Mouse (Mus musculus) ovary, adult 18-20 months (tissue): Measurements from ENCODE around the gene Islr.
A peak's percentile ranks its signal among the peaks of the same experiment; 100 is the strongest.

Experiments
- DNase-seq: peaks from one replicate; pipeline ENCODE4 v3.0.0; 2022; ENCODE audit warnings: low spot score, mixed read lengths

Gene Islr

DNA sequence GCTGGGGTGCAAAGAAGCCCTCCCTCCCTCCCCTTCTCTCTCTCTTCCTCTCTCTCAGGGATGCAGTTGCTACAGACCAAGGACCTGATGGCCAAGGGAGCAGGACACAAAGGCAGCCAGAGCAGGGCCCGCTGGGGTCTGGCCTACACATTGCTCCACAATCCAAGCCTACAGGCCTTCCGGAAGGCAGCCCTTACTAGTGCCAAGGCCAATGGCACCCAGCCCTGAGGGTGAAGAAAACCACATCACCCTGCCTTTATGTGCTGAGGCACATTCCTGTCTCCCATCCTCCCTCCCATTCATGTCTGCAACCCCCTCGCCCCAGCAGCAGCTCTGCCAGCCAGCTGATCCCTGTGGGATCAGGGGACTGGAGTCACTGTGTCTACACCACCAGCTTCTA is 51.0 kb downstream of the Islr start:
- no peak for DNase-seq

DNA sequence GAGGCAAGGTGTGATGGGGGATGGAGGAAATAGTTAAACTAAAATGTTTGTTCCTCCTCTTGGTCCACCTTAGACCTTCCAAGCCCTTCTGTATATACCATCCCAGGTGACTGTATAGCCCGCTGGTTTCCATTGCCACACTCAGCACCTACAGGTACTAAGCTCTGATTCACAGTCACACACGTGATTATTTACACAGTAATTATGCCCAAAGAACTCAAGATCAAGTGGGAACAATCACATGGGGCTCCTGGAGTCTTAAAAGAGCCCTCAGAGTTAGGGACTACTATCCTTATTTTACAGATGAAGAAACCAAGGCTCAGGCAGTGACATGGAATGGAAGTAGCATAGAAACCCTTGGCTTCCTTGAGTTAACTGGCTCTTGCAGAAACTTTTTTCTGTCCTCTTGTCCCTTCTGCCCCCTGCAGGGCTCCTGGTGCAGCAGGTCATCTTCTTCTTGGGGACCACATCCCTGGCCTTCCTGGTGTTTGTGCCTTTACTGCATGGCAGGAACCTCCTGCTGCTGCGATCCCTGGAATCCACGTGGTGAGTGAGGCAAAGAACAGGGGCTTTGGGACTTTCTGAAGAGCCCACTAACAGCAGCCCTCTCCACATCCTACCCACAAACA is 53.3 kb downstream of the Islr start:
- no peak for DNase-seq

- DNase-seq: no peak
Measured at GRCm38 (mm10) chr9:58148806-58149205, 55.3 kb downstream of the Islr start.

DNA sequence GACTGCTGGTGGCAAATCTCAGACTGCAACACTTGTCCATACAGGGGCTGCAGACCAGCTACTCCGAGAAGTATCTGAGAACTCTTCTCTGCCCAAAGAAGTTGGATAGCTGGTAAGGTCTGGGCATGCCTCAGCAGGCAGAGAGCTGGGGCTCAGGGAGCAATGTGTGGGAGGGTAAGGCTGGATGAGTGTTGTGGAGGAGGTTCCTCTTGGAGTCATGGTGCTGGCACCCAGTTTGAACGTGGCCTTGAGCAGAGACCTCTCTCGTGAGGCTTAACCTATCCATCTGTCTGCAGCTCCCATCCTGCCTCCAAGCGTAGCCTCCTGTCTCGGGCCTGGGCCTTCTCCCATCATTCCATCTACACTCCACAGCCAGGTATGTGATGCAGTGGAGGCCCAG is 58.7 kb downstream of the Islr start:
- DNase-seq: peak; percentile 59

DNA sequence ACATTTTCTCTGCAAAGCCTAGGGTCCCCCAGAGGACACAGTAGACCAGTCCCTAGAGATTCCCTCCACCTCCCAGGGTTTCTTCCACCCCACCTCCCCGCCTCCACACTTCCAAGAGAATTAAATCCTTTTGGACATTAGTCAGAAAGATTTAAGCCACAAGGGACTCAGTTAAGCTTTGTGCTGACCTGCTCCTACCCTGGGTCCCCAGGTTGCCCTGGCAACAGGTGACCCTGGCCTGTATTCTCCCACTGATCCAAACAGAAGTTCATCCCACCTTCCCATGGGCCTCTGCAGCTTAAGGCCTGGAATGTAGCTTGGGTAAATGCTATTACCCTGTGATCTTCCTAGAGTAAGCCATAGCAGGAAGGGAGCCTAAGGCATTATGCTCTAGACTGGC is 59.4 kb downstream of the Islr start:
- DNase-seq: no peak

DNA sequence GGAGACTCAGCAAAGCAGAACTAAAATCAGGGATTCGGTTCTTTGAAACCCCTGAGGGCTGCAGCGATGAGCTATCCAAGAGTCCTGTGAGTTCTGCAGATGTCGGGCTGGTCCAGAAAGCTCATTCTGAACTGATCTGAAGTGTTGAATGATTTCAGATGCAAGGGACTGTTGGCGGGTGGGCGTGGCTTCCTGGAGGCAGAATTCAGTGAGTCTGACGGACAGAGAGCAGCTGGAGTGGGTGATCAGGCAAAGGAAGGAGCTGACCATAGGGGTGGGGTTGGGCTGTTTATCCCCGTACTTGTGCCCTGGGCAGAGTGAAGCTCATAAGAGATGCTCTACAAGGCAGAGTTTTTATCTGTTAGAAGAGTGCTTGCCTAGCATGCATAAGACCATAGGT is 60.7 kb downstream of the Islr start:
- no peak for DNase-seq

DNA sequence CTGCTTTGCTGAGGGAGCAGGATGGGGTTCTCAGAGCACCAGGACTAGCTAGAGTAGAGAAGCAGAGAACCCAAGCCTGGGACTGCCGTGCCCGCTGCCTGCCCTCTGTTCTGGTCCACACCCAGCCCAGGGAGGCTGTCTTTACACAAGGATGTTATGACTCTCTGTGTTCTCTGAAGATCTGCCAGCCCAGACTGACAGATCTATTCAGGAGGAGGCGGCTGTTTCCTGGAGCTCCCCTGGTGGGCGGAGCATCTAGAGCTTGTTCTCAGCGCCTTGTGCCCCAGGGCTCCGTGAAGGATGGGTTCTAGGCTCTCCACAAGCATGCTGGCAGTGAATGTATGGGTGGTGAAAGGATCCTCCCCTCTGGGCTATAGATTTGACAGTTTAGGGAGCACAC is 64.2 kb downstream of the Islr start:
- DNase-seq: peak; percentile 66

DNA sequence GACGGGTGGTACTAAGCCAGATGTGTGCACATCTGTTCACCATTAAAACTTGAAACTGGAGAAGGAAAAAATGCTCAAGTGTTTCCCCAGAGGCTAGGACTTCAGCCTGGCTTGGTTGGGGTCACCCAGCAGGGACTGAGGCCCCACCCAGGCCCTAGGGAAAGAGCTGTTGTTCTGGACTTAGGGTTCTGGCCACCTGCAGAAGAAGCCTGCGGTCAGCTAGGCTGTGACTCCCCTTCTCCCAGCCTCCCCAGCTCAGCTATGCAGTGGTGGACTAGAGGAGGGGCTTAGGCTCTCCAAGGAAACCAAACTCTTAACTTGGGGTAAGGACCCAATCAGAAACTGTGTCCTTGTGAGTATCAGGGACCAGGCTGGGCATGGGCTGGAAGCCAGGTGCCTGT is 68.2 kb downstream of the Islr start:
- DNase-seq: peak; percentile 72

DNA sequence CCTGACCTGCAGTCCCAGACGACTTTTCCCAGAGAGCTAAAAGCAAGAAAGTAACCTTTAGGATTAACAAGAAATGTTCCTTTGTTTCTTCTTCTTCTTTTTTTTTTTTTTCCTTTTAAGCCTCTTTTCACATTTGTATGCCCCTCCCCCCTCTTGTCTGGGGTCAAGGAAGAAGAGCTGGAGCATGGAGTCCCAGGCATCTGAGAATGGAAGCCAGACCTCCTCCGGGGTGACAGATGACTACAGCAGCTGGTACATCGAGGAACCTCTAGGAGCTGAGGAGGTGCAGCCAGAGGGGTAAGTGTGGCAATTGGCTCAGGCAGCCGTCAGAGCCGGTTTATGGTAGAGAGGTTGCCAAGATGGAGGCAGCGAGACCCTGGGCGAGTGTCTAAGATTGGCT is 69.2 kb downstream of the Islr start:
- no peak for DNase-seq

DNA sequence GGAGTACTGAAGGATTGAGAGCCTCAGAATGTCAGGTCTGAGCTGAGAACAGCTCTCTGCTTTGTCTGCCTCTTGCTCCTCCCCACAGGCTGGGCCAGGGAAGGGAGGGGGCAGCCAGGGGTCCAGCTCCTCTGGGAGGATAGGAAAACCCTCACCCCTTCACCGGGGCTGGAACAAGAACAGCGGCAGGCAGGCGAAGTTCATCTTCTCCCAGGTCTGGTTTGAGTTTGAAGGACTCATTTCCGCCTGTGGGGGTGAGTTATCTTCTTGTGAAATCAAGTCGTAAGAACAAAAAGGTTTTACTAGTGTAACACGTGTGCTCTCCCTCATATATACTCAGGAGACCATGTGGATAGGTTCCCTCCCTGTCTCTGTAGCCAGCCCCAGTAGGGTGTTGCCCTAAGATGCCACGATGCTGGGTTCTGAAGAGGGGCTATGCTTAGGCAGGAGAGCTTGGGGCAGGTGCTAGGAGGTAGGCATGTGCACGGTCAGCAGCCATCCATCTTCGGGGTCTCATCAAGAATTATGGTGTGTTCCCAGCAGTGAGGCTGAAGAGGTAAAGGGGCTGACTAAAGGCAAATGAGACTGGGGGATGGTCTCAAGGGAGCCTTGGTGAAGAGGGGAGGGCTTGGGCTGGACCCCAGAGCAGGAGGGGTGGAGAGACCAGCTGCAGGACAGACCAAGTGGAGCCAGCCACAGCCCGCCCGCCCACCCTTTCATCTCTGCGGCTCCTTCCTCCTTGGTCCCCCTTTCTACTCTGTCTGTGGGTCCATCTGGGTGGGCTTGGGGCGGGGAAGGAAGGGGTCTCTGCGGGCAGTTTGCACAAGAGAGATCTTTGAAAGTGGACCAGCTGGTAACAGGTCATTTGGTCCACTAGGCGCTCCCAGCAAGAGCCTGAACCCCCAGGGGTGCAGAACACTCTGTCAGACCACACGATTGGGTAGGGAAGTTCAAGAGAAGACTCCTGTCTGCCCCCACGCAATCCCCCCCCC is 69.9 kb downstream of the Islr start:
- no peak for DNase-seq

DNA sequence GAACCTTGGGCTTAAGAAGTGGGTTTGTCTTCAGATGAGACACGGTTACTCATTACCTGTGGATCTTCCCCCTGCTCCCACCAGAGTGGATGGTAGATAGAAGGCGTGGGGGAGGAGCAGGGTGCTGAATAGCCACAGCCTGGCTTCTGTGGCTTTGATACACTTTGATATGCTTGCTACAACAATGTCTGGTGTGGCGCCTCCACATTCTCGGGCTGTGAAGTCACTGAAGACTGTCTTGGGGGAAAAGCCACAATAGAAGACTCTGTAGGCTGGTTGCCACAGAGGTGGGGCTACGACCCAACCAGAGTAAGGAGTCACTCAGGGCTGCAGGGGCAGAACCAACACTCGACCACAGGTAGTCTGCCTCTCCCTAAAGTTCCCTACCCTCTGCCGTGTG is 72.4 kb downstream of the Islr start:
- no peak for DNase-seq

DNA sequence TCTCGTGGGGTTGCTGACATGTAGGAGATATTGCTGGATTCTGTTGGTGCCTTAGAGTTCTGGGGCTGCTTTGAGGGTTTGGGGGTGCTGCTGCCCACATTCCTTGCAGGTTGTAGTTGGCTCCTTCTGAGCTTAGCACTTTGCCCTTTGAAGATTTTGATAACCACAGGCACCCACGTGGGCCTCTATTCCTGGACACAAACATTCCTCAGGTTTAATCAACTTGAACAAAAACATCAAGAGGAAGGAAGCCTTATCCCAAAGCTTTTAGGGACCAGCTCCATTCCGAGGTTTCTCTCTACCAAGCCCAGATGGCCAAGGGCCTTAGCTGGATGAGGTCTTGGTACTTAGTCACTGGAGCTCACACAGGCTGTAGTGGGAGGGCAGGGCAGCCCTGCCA is 73.2 kb downstream of the Islr start:
- no peak for DNase-seq

DNA sequence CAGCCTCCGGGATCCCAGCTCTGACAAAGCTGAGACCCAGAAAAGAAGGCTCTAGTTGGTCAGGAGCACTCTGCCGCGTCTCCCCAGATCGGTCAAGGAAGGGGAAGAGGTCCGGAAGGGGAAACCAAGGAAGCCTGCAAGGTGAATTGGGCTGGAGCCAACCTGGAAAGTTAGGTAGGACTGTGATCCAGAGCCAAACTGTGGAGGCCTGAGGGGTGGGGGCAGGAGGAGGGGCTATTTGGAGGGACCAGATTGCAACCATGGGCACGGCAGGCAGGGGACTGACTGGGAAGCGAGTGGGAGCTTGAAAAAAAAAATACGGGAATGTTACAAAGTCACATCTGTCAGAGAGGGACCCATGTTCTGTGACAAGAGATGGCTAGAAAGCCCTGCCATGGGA is 74.6 kb downstream of the Islr start:
- DNase-seq: no peak

DNA sequence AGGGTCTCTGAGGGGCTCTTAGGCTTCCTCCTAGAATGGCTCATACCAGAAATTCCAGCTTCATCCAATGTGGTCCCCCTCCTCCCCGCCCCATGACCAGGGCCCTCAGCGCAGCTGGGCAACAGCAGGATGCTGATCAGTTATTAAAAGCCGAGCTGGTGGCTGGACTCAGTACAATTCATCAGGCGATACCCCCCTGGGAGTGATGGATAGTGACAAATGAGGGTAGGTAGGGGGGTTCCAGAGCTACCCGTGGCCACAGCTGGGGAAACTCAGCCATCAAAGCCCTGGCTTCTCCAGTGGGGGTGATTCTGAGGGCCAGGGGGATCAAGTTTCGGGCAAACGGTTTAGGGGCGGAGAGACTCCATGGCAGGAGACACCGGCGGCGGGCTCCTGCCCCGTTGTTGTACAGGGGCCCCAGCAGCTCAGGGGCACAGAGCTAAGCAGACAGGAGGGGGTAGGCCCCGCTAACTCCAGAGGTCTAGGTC is 75.1 kb downstream of the Islr start:
- no peak for DNase-seq

DNA sequence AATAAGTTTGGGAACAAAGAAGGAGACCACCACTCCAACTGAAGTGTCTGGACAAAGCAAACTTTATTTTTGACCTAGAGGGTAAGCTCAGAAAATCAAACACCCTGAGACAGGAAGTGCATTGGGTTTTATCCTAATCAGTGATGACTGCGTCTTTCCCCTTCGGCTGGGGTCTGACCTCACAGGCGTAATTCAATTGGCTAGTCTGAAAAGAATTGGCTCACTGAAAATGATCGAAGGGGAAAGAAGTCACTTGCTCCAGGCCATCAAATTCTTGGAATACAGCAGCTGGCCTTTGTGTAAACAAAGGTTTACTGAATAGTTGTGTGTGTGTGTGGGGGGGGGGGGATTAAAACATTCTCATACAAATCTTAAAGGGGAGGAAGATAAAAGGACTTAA is 78.3 kb downstream of the Islr start:
- DNase-seq: no peak

GRCm38 (mm10) chr9:58125085-58125484 is 79.0 kb downstream of the Islr start:
- no peak for DNase-seq

DNA sequence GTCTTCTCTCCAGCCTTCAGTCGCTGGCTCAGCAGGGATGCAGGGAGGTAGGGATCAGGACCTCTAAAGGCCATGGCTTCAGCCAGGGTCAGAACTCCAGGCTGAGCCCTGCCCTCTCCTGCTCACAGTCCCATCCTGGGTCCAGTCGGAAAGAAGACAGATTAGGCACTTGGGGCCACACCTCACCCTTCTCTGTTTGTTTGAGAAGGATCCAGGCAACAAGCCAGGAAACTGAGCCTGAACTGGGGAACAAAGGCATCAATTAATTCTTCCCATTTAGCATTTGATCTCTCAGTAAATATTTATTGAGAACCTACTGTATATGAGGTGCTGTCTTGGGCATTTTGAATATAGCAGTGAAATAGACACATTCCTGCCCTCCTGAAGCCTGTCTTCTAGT is 85.4 kb downstream of the Islr start, which contains the start of gene Ccdc33:
Ccdc33 (minus strand) TSS at position 153 of the 400 bp plus-strand sequence.
- no peak for DNase-seq

DNA sequence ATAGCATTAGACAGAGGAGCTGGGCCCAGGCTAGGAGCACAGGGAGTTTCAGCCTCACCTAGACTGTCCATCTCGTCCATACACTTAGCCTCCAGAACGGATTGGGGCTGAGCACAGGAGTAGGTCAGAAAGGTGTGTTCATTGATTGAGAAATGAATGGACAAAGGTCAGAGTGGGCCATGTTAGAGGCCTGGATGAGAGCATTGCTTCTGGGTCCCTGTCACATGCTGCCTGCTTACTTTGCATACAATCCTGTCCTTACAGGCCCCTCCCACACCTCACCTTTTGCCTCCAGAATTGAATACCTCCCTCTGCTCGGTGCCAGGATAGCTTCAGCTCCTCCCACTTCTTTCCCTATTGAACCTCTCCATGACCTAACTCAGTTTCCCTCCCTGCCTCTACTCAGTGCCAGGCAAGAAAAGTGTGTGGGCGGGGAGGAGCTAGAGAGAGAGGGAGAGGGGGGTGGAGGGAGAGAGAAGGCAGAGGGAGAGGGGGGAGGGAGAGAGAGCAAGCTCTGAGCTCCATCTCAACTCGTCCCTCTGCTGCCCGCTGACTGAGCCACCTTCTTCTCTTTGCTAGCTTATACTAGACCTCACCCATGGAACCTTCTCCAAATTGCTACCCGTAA is 88.0 kb downstream of the Islr start:
- no peak for DNase-seq

DNA sequence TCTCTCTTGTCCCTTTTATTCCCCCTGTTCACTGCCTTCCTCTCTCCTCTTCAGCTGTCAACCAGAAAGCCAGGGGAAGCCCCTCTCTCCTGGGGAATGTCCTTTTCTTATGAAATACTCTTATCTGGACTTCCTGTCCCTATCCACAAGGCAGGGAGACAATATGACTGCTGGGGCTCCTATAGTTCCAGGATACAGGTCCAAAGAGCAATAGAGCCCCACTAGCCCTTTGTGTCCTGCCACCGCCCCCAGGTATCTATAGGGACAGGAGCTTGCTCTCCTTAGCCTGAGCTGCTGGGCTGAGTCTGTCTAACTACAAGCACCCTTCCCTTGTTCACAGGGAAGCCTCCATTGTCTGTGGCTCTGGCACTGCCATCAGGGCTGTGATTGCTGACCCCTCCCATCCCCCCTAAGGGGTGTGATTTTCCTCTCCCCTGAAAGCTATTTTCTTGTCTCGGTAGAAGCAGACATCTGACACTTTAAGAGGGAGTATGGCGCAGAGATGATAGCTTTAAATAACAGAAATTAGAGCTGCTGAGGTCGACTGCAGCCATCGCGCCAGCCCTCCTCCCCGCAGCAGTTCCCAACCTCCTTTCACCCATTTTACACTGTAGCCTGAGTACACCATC is 88.7 kb downstream of the Islr start:
- DNase-seq: no peak

- DNase-seq: no peak
Measured at GRCm38 (mm10) chr9:58114019-58114418, 90.1 kb downstream of the Islr start.

- DNase-seq: no peak
Measured at GRCm38 (mm10) chr9:58113279-58113884, 90.7 kb downstream of the Islr start.

GRCm38 (mm10) chr9:58112866-58113278 is 91.2 kb downstream of the Islr start:
- DNase-seq: no peak
